Mouse (Mus musculus) kidney, postnatal 14 days (tissue): Measurements from ENCODE around the gene Ppm1h.

Experiments used
- DNase-seq: peaks from one replicate; pipeline ENCODE4 v3.0.0; 2022; ENCODE audit warnings: mixed read lengths

The Ppm1h gene

GRCm38 (mm10) chr10:122862386-122863023 is 183.9 kb downstream of the Ppm1h start:
- no peak for DNase-seq

GRCm38 (mm10) chr10:122869865-122870503 is 191.4 kb downstream of the Ppm1h start:
- DNase-seq, result peak; percentile 70

- DNase-seq, result no peak
Measured at GRCm38 (mm10) chr10:122870848-122871494, 192.4 kb downstream of the Ppm1h start.

GRCm38 (mm10) chr10:122872720-122873119 is 194.2 kb downstream of the Ppm1h start:
- DNase-seq, result no peak

DNA sequence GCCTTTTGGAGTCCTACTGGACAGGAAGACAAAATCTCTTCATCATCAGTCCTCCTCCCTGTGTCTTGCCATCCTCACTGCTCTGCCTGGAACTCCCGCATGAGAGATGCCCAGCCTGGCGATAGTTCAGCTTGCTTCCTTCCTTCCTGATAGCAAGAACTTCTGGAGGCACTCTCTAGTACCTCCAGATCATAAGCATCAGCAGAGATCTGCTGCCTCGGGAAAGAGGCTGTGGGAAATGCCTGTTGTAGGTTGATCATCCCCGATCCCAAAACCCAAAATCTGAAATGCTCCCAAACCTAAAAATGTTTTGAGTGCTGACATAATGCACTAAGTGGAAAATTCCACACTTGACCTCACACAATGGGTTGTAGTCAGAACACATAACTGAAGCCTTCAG is 198.4 kb downstream of the Ppm1h start:
- no peak for DNase-seq

DNA sequence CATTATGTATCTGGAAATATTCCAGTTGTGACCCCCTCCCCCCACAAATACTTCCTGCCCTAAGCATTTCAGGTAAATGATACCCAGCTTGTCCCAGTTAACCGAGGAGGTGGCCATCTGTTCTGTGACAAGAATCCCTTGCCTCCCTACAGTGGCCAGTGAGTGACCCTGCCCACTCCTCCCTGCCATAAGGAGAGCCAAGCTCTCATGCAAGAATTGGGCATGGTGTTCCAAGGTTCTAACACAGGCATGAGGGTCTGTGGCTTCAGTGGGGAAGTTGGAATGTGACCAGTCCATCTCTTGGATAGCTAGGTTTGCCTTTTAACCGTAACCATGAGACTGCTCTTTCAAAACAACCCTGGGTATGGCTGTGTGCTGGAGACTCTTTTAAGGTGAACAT is 198.9 kb downstream of the Ppm1h start:
- no peak for DNase-seq

- no peak for DNase-seq
Measured at GRCm38 (mm10) chr10:122881456-122881855, 202.9 kb downstream of the Ppm1h start.

GRCm38 (mm10) chr10:122882614-122883013 is 204.1 kb downstream of the Ppm1h start:
- DNase-seq, result no peak

- peak; percentile 80 for DNase-seq
Measured at GRCm38 (mm10) chr10:122883823-122884743, 205.5 kb downstream of the Ppm1h start.

DNA sequence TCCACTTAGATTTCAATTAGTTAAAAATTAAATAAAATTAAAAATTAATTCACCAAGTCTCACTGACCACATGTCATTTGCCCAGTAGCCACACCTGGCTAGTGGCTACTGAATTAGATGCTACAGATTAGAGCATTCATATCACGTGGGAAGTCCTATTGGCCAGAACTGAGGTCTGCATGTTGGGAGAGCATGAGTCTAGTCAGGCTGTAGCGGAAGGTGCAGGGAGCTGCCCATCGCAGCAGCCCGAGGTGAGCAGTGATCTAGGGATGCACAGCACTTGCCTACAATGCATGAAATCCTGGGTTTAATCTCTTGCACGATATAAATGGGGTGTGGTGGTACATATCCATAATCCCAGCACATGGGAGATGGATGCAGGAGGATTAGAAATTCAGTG is 206.7 kb downstream of the Ppm1h start:
- DNase-seq, result no peak

DNA sequence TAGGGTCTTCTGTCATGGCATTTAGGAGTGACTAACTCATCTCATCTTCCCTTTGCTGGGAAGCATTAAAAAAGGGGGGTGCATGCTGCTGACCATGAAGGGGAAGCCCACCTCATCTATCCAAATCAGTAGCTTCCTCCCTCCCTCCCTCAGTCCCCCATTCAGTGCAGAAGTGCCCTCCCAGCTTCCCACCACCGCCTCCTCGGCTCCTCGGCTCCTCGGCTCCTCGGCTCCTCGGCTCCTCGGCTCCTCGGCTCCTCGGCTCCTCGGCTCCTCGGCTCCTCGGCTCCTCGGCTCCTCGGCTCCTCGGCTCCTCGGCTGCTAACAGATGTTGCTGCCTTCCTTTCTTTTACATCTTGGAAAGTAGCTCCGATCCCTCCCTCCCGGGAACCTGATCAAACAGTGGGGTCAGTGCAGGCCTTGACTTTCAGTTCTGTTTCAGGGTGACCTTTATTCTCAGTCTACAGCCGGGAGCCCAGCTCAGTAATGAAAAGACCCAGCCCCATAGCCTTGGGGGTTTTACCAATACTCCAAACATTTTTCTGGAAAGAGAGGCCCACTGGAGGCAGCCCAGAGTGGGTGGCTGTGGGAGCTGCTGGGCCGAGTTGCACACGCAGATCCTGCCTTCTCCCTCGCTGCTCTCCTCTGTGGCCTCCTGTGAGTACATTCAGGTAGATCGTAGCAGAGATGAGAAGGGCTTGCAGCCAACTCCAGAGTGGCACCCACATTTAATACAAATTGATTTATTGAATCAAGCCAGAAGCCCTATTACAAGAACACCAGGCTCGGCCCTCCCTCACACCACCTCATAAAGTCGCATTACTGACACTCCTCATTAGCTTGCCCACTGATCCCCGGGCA is 207.7 kb downstream of the Ppm1h start:
- DNase-seq, result peak; percentile 58

DNA sequence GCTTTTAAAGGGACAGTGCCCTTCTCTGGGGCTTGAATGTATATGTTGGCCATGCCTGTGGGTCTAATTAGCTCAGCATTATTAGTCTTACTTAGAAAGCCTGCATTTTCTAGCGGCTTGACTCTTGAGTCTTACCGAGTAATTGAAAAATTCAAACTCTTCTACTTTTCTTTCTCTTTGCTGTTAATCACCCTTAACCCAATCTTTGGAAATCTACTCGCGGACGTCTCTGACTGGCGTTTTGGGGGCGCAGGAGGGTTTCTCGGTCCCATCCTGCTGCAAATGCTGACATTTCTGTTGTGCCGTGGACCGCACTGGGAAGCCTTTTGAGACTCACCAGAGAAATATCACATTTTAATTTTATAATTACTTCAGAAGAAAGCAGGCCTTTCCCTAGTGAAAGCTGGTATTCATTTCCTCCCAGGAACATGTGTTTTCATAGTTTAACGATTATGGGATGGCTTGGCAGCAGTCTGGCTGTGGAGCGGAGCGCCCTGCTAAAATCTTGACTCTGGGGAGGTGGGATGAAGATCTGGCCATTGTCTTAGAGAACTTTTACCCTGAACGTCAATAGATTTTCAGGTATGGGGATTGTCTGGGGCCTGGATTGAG is 208.5 kb downstream of the Ppm1h start:
- DNase-seq, result no peak

DNA sequence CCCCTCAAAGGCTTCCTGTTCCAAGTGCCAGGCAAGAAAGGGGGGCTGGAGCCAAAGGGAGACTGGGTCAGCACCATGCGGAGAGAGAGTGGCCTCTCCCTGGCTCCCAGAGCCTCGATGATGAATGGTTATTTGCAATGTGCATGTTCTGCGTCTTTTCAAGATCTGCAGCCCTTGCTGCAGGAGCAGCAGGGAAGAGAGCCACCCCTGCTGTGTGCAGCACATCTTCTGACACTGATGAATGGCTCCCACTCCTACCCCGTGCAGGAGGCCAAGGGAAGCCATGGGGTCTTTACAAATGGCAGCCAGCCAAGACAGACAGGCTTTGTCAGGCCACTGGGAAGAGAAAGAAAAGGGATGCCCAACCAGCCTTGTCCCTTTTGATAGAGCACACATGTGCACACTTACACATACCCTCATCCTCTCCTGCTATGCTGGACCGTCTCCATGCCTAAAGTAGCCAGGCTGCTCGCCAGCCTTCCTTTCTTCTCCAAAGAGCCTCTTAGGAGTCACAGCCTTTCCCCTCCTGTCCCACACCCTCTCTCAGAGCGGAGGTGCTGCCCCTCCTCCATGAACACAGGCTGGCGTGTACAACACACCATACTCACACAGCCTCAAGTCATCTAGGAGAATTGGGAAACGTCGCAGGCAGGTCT is 209.1 kb downstream of the Ppm1h start:
- DNase-seq, result peak; percentile 50

DNA sequence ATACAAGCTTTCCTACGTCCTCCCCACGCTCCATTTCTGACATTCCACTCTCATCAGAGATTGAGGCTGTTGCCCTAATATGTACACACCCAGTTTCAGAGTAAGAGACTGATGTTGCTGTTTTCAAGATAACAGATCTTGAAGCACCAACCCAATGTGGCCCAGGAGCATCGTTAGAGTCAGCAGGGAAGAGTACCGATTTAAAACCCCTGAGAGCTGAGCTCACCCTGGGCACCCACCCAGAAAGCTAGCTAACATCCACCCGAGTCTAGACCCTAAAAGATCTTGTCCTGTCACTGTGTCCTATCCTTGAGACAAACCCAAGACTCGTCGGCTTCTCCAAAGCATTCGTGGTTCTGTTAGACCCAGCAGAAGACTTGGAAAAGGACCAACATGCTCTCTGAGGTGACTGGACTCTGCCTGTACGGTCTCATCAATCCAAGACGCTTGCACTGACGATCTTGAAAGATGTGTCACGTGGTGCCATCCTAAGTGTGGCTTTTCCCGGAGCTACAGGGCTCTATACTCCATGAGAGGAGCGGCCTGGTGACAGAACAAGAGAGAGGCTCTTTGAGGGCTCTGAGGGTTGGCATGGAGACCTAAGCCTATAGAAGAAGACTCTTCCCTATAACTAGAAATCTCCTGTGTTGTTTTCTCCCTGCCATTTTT is 212.3 kb downstream of the Ppm1h start:
- no peak for DNase-seq

DNA sequence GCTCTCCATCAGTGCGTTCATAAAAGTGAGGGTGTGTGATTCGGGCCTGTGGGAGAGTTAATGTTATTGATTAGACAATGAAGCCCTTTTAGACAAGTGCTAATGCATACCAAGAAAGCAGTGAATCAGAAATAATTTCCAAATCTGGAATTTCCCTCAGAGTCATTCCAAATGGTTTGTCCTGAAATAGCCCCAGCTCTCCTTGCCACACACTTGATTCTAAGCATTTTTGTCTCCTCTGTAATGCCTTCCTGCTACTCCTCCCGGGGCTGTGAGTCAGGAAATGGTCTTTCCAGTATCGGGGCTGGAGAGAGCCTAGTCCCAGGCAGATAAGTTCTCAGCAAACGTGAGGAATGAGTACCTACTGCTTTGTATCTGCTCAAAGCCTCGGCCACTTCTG is 212.9 kb downstream of the Ppm1h start:
- no peak for DNase-seq

GRCm38 (mm10) chr10:122894555-122895069 is 216.1 kb downstream of the Ppm1h start:
- peak; percentile 76 for DNase-seq

DNA sequence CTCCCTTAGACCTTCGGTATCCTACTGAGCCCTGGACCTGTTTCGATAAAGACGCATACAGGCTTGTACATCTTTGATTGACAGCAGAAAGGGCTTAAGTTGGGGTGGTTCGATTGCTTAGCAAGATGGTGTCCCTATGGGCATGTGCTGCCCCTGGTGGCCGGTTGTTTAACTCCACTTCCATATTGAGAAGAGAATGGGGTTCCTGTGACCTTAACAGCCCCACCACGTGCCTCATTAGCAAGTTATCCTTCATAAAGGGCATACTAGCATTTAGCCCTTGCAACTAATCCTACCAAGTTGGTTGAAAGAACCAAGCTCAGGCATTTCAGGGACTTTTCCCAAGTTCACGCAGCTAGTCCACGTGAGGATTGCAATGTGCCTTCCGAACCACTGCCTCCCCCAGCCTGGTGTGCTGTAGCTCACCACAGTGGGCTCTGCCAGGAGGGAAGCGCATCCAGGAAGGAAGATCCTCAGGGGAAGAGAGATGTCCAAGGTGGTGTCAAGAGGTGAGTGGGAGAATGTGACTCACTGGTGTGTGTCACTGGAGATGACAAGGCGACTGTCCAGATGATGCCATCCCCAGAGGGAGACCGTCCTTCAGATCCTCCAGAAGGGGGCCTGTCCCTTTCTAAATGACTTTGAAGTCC is 216.7 kb downstream of the Ppm1h start:
- peak; percentile 55 for DNase-seq

GRCm38 (mm10) chr10:122899971-122900370 is 221.4 kb downstream of the Ppm1h start:
- DNase-seq, result no peak

- no peak for DNase-seq
Measured at GRCm38 (mm10) chr10:122900466-122900865, 221.9 kb downstream of the Ppm1h start.

DNA sequence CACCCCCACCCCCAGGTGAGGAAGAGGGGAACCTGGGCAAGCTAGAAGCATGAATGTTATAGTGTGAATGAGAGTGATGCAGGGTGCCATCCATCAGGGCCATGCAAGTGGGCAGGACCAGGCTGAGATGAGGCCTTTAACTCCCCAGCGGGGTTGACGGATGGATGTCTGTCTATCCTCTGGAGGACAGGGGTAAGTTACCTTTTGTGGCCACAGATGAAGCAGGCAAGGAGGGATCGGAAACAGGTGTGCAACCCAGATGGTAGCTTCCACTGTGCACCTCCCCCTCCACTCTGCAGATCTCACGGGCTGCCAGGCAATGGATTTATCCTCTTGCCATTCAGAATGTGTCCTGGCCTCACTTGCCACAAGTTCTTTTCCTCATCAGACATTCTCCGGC is 222.8 kb downstream of the Ppm1h start:
- no peak for DNase-seq
